9 mouse cellular contexts compared by ENCODE assay signal in the genomic region with DNA sequence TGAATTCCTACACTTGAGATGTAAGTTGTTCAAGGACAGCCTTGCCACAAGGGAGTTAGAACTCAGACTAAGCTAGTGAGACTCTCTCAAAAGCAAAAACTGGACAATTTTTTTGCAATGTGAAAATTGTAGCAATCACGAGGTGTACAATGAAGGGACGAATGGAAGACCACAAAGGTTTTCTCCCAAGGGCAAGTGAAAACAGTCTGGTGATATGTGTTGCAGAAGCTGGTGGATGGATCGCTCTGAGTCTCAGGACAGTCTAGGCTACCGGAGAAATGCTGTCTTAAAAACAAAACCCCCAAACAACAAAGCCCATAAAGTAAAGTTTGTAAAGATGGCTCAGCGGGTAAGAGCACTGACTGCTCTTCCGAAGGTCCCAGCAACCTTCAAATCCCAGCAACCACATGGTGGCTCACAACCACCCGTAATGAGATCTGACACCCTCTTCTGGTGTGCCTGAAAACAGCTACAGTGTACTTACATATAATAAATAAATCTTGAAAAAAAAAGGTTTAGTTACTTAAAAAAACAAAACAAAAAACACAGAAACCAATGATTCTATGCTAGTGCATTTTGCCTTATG. TPM values are rescaled to one million over a fixed set of nuclear protein-coding genes. Genes with fewer than 3 reads are reported as not detected.
DNase-seq lines count a peak whose midpoint lies in the region; ATAC-seq and TF ChIP-seq lines count a peak whose summit lies in the region.
"Had no signal": no experiment of that assay in that cellular context is flagged by ENCODE, and none has a peak within 500 bp of the region (broad histone marks: within the 10 kb centered on the region; RNA-seq: fewer than 3 reads in every experiment).

No protein-coding gene starts in this region.

- intact Hi-C loops in heart, adult 2 months (cut with DNase I): loop anchor here (2.0 to 5.0 kb wide), 4 partner anchors 33 to 151 kb away; partner anchors contain the start of genes Coq10b, Mars2 and Sf3b1

- DNase-seq in heart, adult 2 months: no peak
- DNase-seq in heart, adult 18-20 months: no peak
- DNase-seq in midbrain, embryonic 11.5 days (ENCODE audit: low spot score, missing footprints): peak; percentile 82
- DNase-seq in spleen, postnatal 36 days (ENCODE audit: low spot score in 2 of 2): no peak
- no peak for DNase-seq in thymus, postnatal 25 days
- no peak for DNase-seq in frontal cortex, postnatal 10 days (ENCODE audit: low spot score in 2 of 2)
- DNase-seq: cerebellum, adult 11-12 months had no signal

- WGBS in heart, adult 2 months: 51% methylated on average over 7 of the region's 7 CpGs
- 52% methylated on average over 7 of the region's 7 CpGs for WGBS in hindbrain, embryonic 12.5 days
- 58% methylated on average over 7 of the region's 7 CpGs for WGBS in midbrain, embryonic 11.5 days

- no peak overlapping the region for H3K9ac ChIP-seq in heart, adult 2 months (ENCODE audit: low read depth, low read length)
- H3K9ac ChIP-seq in hindbrain, embryonic 12.5 days: peak overlapping the region; percentile 32
- H3K9ac ChIP-seq in midbrain, embryonic 11.5 days (ENCODE audit: low read length): no peak overlapping the region

- peak overlapping the region; percentile 77 for H3K4me3 ChIP-seq in heart, adult 2 months
- peak overlapping the region; percentile 99 for H3K4me3 ChIP-seq in E14TG2a.4 (replicated peaks; ENCODE audit: low read length)
- peak overlapping the region; percentile 11; the same call in 1 of the 2 replicates for H3K4me3 ChIP-seq in hindbrain, embryonic 12.5 days
- H3K4me3 ChIP-seq in midbrain, embryonic 11.5 days (ENCODE audit: low read depth, low read length): peak overlapping the region; percentile 81

- H3K79me2 ChIP-seq in heart, adult 2 months (replicated peaks; ENCODE audit: control insufficient read depth, insufficient read depth, low read length): peaks cover 2% of the 10 kb centered on the region

- H3K9me3 ChIP-seq in E14TG2a.4 (ENCODE audit: low read length): no peaks in the 10 kb centered on the region
- H3K9me3 ChIP-seq in hindbrain, embryonic 12.5 days (replicated peaks): 0 out of 2 replicates have a peak, but pooled peaks cover 3% of the 10 kb centered on the region
- H3K9me3 ChIP-seq in midbrain, embryonic 11.5 days (ENCODE audit: control insufficient read depth, low read length): no peaks in the 10 kb centered on the region; the same call in 1 of the 2 replicates

- H3K27me3 ChIP-seq in heart, adult 2 months (ENCODE audit: control insufficient read depth, insufficient read depth, low read length): no peaks in the 10 kb centered on the region
- H3K27me3 ChIP-seq in E14TG2a.4 (ENCODE audit: insufficient read depth, low read length): no peaks in the 10 kb centered on the region
- no peaks in the 10 kb centered on the region for H3K27me3 ChIP-seq in hindbrain, embryonic 12.5 days
- H3K27me3 ChIP-seq in midbrain, embryonic 11.5 days (ENCODE audit: control insufficient read depth, insufficient read depth, low read length): no peaks in the 10 kb centered on the region

- ATAC-seq in hindbrain, embryonic 12.5 days (ENCODE audit: low FRiP score): no peak
- no peak for ATAC-seq in midbrain, embryonic 11.5 days (ENCODE audit: low FRiP score)

- TF ChIP-seq POLR2A in heart, adult 2 months (IDR thresholded peaks at IDR 0.05; ENCODE audit: insufficient read depth, low read depth, low read length): no peak

- no peak for TF ChIP-seq EP300 in heart, adult 2 months (IDR thresholded peaks at IDR 0.05; ENCODE audit: insufficient read depth, low read depth, low read length)

- peaks cover 2% of the 10 kb centered on the region; the same call in 1 of the 2 replicates for H3K4me1 ChIP-seq in heart, adult 2 months (ENCODE audit: control insufficient read depth, insufficient read depth, low read length)
- peaks cover 62% of the 10 kb centered on the region for H3K4me1 ChIP-seq in E14TG2a.4 (replicated peaks; ENCODE audit: low read depth, low read length)
- peaks cover 32% of the 10 kb centered on the region for H3K4me1 ChIP-seq in hindbrain, embryonic 12.5 days
- peaks cover 26% of the 10 kb centered on the region for H3K4me1 ChIP-seq in midbrain, embryonic 11.5 days (ENCODE audit: control insufficient read depth, insufficient read depth, low read length)

- H3K36me3 ChIP-seq in heart, adult 2 months (ENCODE audit: control insufficient read depth, insufficient read depth, low read length): peaks cover 49% of the 10 kb centered on the region
- peaks cover 81% of the 10 kb centered on the region for H3K36me3 ChIP-seq in E14TG2a.4 (ENCODE audit: insufficient read depth, low read length)
- H3K36me3 ChIP-seq in hindbrain, embryonic 12.5 days: peaks cover 36% of the 10 kb centered on the region
- H3K36me3 ChIP-seq in midbrain, embryonic 11.5 days (ENCODE audit: control insufficient read depth, insufficient read depth, low read length): peaks cover 18% of the 10 kb centered on the region

- peak; percentile 11; the same call in 1 of the 2 replicates for TF ChIP-seq CTCF in heart, adult 2 months (IDR thresholded peaks at IDR 0.05)
- no peak for TF ChIP-seq CTCF in E14TG2a.4 (conservative IDR thresholded peaks at IDR 0.05; ENCODE audit: low read length)

- H3K27ac ChIP-seq in heart, adult 2 months: peak overlapping the region; percentile 100
- H3K27ac ChIP-seq in hindbrain, embryonic 12.5 days: no peak overlapping the region
- H3K27ac ChIP-seq in midbrain, embryonic 11.5 days (ENCODE audit: low read depth, low read length): no peak overlapping the region

- H3K4me2 ChIP-seq in hindbrain, embryonic 12.5 days (replicated peaks): peak overlapping the region; percentile 91
- H3K4me2 ChIP-seq in midbrain, embryonic 11.5 days: peak overlapping the region; percentile 93

RNA-seq across cellular contexts. Expression of gene Hspe1, which starts 2.1 kb away (rescaled TPM):
- 100 to 1,000 TPM; 153 to 180 TPM for total RNA-seq in heart, adult 2 months (2021)
- polyA plus RNA-seq in heart, adult 2 months (2012; rRNA removed): 44.5 and 69.3 TPM in 2 replicates
- 100 to 1,000 TPM; 183 to 186 TPM for total RNA-seq in heart, adult 18-20 months (2021)
- polyA plus RNA-seq in hindbrain, embryonic 12.5 days (2016; fragmentation: Nextera tagmentation; extraction: Ambion mirVana): 303 and 338 TPM in 2 replicates
- polyA plus RNA-seq in midbrain, embryonic 11.5 days (2014; fragmentation: Nextera tagmentation; extraction: Ambion mirVana): 517 and 525 TPM in 2 replicates

RNA-seq across cellular contexts. Expression of gene Hspd1, which starts 2.2 kb away (rescaled TPM):
- total RNA-seq in heart, adult 2 months (2021): 100 to 1,000 TPM; 373 to 383 TPM
- 68.5 and 143 TPM in 2 replicates for polyA plus RNA-seq in heart, adult 2 months (2012; rRNA removed)
- 100 to 1,000 TPM; 420 TPM for total RNA-seq in heart, adult 18-20 months (2021)
- 304 and 325 TPM in 2 replicates for polyA plus RNA-seq in hindbrain, embryonic 12.5 days (2016; fragmentation: Nextera tagmentation; extraction: Ambion mirVana)
- polyA plus RNA-seq in midbrain, embryonic 11.5 days (2014; fragmentation: Nextera tagmentation; extraction: Ambion mirVana): 409 and 425 TPM in 2 replicates

RNA-seq across cellular contexts. Expression of gene Coq10b, which starts 33.3 kb away (rescaled TPM):
- 10 to 100 TPM; 26.7 to 64.0 TPM for total RNA-seq in heart, adult 2 months (2021)
- polyA plus RNA-seq in heart, adult 2 months (2012; rRNA removed): 16.0 and 23.1 TPM in 2 replicates
- 10 to 100 TPM; 33.3 to 33.7 TPM for total RNA-seq in heart, adult 18-20 months (2021)
- 29.8 and 31.4 TPM in 2 replicates for polyA plus RNA-seq in hindbrain, embryonic 12.5 days (2016; fragmentation: Nextera tagmentation; extraction: Ambion mirVana)
- 33.8 and 38.3 TPM in 2 replicates for polyA plus RNA-seq in midbrain, embryonic 11.5 days (2014; fragmentation: Nextera tagmentation; extraction: Ambion mirVana)

RNA-seq across cellular contexts. Expression of gene Mob4, which starts 45.2 kb away (rescaled TPM):
- total RNA-seq in heart, adult 2 months (2021): 10 to 100 TPM; 27.8 to 32.0 TPM
- 11.1 and 22.3 TPM in 2 replicates for polyA plus RNA-seq in heart, adult 2 months (2012; rRNA removed)
- 10 to 100 TPM; 29.4 to 33.9 TPM for total RNA-seq in heart, adult 18-20 months (2021)
- polyA plus RNA-seq in hindbrain, embryonic 12.5 days (2016; fragmentation: Nextera tagmentation; extraction: Ambion mirVana): 150 and 161 TPM in 2 replicates
- polyA plus RNA-seq in midbrain, embryonic 11.5 days (2014; fragmentation: Nextera tagmentation; extraction: Ambion mirVana): 148 and 177 TPM in 2 replicates

RNA-seq across cellular contexts. Expression of gene Sf3b1, which starts 58.6 kb away (rescaled TPM):
- 10 to 100 TPM; 64.4 to 74.9 TPM for total RNA-seq in heart, adult 2 months (2021)
- 27.9 and 62.8 TPM in 2 replicates for polyA plus RNA-seq in heart, adult 2 months (2012; rRNA removed)
- 10 to 100 TPM; 66.1 to 77.2 TPM for total RNA-seq in heart, adult 18-20 months (2021)
- polyA plus RNA-seq in hindbrain, embryonic 12.5 days (2016; fragmentation: Nextera tagmentation; extraction: Ambion mirVana): 347 and 353 TPM in 2 replicates
- 365 and 366 TPM in 2 replicates for polyA plus RNA-seq in midbrain, embryonic 11.5 days (2014; fragmentation: Nextera tagmentation; extraction: Ambion mirVana)

Comparison
In these comparisons a context has a peak if more than half of its experiments do, and no peak if none do; other contexts are left out.
1. H3K4me3 ChIP-seq: peak in every context shown above with its lines; median percentile 99 in E14TG2a.4; 81 in midbrain, embryonic 11.5 days; 77 in heart, adult 2 months; 11 in hindbrain, embryonic 12.5 days.